Mouse (Mus musculus) cerebellum, postnatal 4 days (tissue): ENCODE results near the gene Mrps34.
"Not testable (repeated sequence)": the region's sequence is repeated elsewhere in the genome, so short reads cannot be mapped to it uniquely, and the experiment has no call there.

Experiments
- DNase-seq, 2 experiments: peaks; one replicate each; pipeline ENCODE4 v3.0.0; 2022; ENCODE audit warnings: low spot score in 2 of 2, mixed read lengths in 1 of 2

Gene Mrps34

GRCm38 (mm10) chr17:24899153-24899552 lies 4.2 kb downstream of the Mrps34 start:
- no peak for DNase-seq

GRCm38 (mm10) chr17:24900014-24900413 lies 5.1 kb downstream of the Mrps34 start:
- DNase-seq, result no peak

GRCm38 (mm10) chr17:24902124-24902523 lies 7.2 kb downstream of the Mrps34 start:
- no peak for DNase-seq

GRCm38 (mm10) chr17:24902671-24903474 lies 8.0 kb downstream of the Mrps34 start:
- DNase-seq, result peak in 1 of 2 experiments; percentile 44

GRCm38 (mm10) chr17:24903767-24904166 lies 8.9 kb downstream of the Mrps34 start:
- DNase-seq, result no peak

GRCm38 (mm10) chr17:24907591-24907990 lies 12.7 kb downstream of the Mrps34 start:
- DNase-seq, result no peak

- DNase-seq, result no peak
Measured at GRCm38 (mm10) chr17:24913984-24914383, 19.1 kb downstream of the Mrps34 start.

GRCm38 (mm10) chr17:24923246-24923645 lies 28.3 kb downstream of the Mrps34 start:
- no peak for DNase-seq

GRCm38 (mm10) chr17:24929506-24929905 lies 34.6 kb downstream of the Mrps34 start:
- DNase-seq, result no peak

- DNase-seq, result no peak
Measured at GRCm38 (mm10) chr17:24932431-24932830, 37.5 kb downstream of the Mrps34 start.

- no peak for DNase-seq
Measured at GRCm38 (mm10) chr17:24933163-24933562, 38.2 kb downstream of the Mrps34 start.

GRCm38 (mm10) chr17:24934926-24935325 lies 40.0 kb downstream of the Mrps34 start:
- DNase-seq, result no peak

GRCm38 (mm10) chr17:24935666-24936065 lies 40.8 kb downstream of the Mrps34 start:
- DNase-seq, result no peak

GRCm38 (mm10) chr17:24936259-24937237 lies 41.6 kb downstream of the Mrps34 start, which contains the start of gene Mapk8ip3:
Gene Mapk8ip3, minus strand, starts transcription at chr17:24936977.
- peak; percentile 87 to 95 for DNase-seq

- no peak for DNase-seq
Measured at GRCm38 (mm10) chr17:24937266-24937665, 42.4 kb downstream of the Mrps34 start.

- DNase-seq, result peak in 1 of 2 experiments; percentile 32
Measured at GRCm38 (mm10) chr17:24942453-24942852, 47.5 kb downstream of the Mrps34 start.

- no peak for DNase-seq
Measured at GRCm38 (mm10) chr17:24943036-24943435, 48.1 kb downstream of the Mrps34 start.

GRCm38 (mm10) chr17:24943589-24943988 lies 48.7 kb downstream of the Mrps34 start:
- DNase-seq, result not testable (repeated sequence)
